Mouse (Mus musculus) MEL (cell line): ENCODE measurements around the gene Ranbp1.

Experiments
- MAX ChIP-seq: IDR thresholded peaks from 2 replicates; pipeline ENCODE4 v1.6.1; 2011; ENCODE audit warnings: low read length, improper control_type of control experiment
- POLR2A ChIP-seq, 2 experiments: IDR thresholded peaks; 2 replicates each; pipeline ENCODE4 v1.6.1; 2011 to 2012; ENCODE audit warnings: low read length in 2 of 2, mild to moderate bottlenecking in 2 of 2, control low read depth in 1 of 2, improper control_type of control experiment in 1 of 2, low read depth in 1 of 2, moderate library complexity in 1 of 2; ENCODE audit not compliant: control insufficient read depth in 1 of 2, insufficient read depth in 1 of 2, poor library complexity in 1 of 2
- SMC3 ChIP-seq: IDR thresholded peaks from 2 replicates; pipeline ENCODE4 v1.6.1; 2011; ENCODE audit warnings: low read depth, low read length, improper control_type of control experiment

DNA sequence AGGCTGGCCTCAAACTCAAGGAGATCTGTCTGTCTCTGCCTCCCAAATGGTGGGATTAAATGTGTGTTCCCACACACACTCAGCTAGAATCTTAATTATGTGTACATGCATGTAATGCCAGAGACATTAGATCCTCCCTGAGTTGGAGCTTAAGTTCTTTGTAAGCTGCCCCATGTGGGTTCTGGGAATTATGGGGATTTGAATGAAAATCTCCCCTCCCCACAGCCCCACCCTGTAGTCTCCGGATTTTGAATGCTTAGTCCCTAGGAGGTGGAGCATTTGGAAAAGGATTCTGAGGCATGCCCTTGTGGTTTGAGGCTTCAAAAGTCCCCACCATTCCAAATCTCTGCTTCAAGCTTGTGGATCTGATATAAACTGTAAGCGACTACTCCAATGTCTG lies 26.6 kb upstream of the Ranbp1 start:
- no peak for TF ChIP-seq MAX
- no peak for TF ChIP-seq POLR2A (IDR thresholded peaks at IDR 0.05; ENCODE audit: control insufficient read depth in 1 of 2, insufficient read depth in 1 of 2, low read depth in 1 of 2, low read length in 2 of 2, poor library complexity in 1 of 2)
- no peak for TF ChIP-seq SMC3
